Mouse (Mus musculus) spleen, adult 18-20 months (tissue): Measurements from ENCODE around the gene Itgb2.

Source experiments
- DNase-seq, 2 experiments: peaks; one replicate each; pipeline ENCODE4 v3.0.0; 2022; ENCODE audit warnings: mixed read lengths in 2 of 2

Itgb2 gene

GRCm38 (mm10) chr10:77517066-77517620 lies 12.9 kb upstream of the Itgb2 start:
- peak; percentile 60 to 79 for DNase-seq

- DNase-seq = no peak
These were observed 12.3 kb upstream of the Itgb2 start for GRCm38 (mm10) chr10:77517801-77518200.

GRCm38 (mm10) chr10:77519191-77519590 lies 10.9 kb upstream of the Itgb2 start:
- no peak for DNase-seq

- no peak for DNase-seq
These were observed 9.6 kb upstream of the Itgb2 start for GRCm38 (mm10) chr10:77520497-77520896.

- DNase-seq = peak; percentile 58 to 64
These were observed 7.9 kb upstream of the Itgb2 start for GRCm38 (mm10) chr10:77522021-77522731.

- no peak for DNase-seq
These were observed 7.3 kb upstream of the Itgb2 start for GRCm38 (mm10) chr10:77522746-77523145.

- no peak for DNase-seq
These were observed 6.7 kb upstream of the Itgb2 start for GRCm38 (mm10) chr10:77523321-77523720.

- no peak for DNase-seq
These were observed 3.6 kb upstream of the Itgb2 start for GRCm38 (mm10) chr10:77526488-77526887.

- no peak for DNase-seq
These were observed 1.4 kb upstream of the Itgb2 start for GRCm38 (mm10) chr10:77528634-77529033.

GRCm38 (mm10) chr10:77531026-77532019 lies 1.3 kb downstream of the Itgb2 start:
- DNase-seq = no peak

- DNase-seq = no peak
These were observed 2.0 kb downstream of the Itgb2 start for GRCm38 (mm10) chr10:77532020-77532413.

GRCm38 (mm10) chr10:77536727-77537126 lies 6.7 kb downstream of the Itgb2 start:
- DNase-seq = no peak

- DNase-seq = no peak
These were observed 7.5 kb downstream of the Itgb2 start for GRCm38 (mm10) chr10:77537215-77538209.

GRCm38 (mm10) chr10:77539320-77539945 lies 9.4 kb downstream of the Itgb2 start:
- DNase-seq = no peak

GRCm38 (mm10) chr10:77540576-77541102 lies 10.6 kb downstream of the Itgb2 start:
- DNase-seq = no peak

GRCm38 (mm10) chr10:77541864-77542666 lies 12.0 kb downstream of the Itgb2 start:
- no peak for DNase-seq

- DNase-seq = peak in 1 of 2 experiments; percentile 56
These were observed 13.2 kb downstream of the Itgb2 start for GRCm38 (mm10) chr10:77543226-77543625.

GRCm38 (mm10) chr10:77544916-77545315 lies 14.9 kb downstream of the Itgb2 start:
- DNase-seq = no peak

- DNase-seq = no peak
These were observed 18.5 kb downstream of the Itgb2 start for GRCm38 (mm10) chr10:77548576-77548975.

- DNase-seq = no peak
These were observed 20.8 kb downstream of the Itgb2 start for GRCm38 (mm10) chr10:77550874-77551273.
